15 mouse cellular contexts compared by ENCODE assay signal in the genomic region with DNA sequence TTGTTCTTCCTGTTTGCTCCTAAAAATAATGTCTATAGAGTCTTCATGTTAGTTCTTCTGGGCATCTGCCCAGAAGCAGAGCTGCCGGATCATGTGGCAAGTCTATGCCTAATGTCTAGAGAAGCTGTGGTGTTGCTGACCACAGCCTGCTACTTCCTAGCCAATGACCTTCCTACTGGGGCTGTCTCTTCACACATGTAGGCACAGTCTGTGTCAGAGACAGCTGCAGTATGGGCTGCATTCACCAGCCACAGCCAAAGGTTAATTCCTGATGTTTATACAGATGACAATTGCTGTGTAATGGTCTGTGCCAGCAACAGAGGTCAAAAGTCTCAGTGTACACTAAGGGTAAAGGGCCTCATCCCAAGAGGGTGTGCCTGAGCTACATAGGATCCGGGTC. TPM values are rescaled to one million over a fixed set of nuclear protein-coding genes. Genes with fewer than 3 reads are reported as not detected.
DNase-seq lines count a peak whose midpoint lies in the region; ATAC-seq lines count a peak whose summit lies in the region.
"Had no signal": no experiment of that assay in that cellular context is flagged by ENCODE, and none has a peak within 500 bp of the region (broad histone marks: within the 10 kb centered on the region; RNA-seq: fewer than 3 reads in every experiment).

No protein-coding gene starts in this region.

- no peak overlapping the region for H3K9ac ChIP-seq in heart, embryonic 12.5 days
- H3K9ac ChIP-seq in neural tube, embryonic 15.5 days (replicated peaks): no peak overlapping the region
- H3K9ac ChIP-seq in liver, embryonic 13.5 days: no peak overlapping the region
- H3K9ac ChIP-seq in forebrain, embryonic 11.5 days (ENCODE audit: low read length): no peak overlapping the region
- H3K9ac ChIP-seq: embryonic facial prominence, embryonic 15.5 days had no signal

- no peaks in the 10 kb centered on the region for H3K9me3 ChIP-seq in heart, embryonic 12.5 days (replicated peaks)
- no peaks in the 10 kb centered on the region for H3K9me3 ChIP-seq in neural tube, embryonic 15.5 days (replicated peaks)
- H3K9me3 ChIP-seq in liver, embryonic 13.5 days (replicated peaks): no peaks in the 10 kb centered on the region
- H3K9me3 ChIP-seq in forebrain, embryonic 11.5 days (ENCODE audit: control insufficient read depth, low read length): no peaks in the 10 kb centered on the region
- H3K9me3 ChIP-seq: embryonic facial prominence, embryonic 15.5 days; midbrain, embryonic 10.5 days had no signal

- WGBS in heart, embryonic 12.5 days: 76% methylated on average over 2 of the region's 2 CpGs
- 79% methylated on average over 2 of the region's 2 CpGs for WGBS in neural tube, embryonic 15.5 days
- 60% methylated on average over 2 of the region's 2 CpGs for WGBS in liver, embryonic 13.5 days (ENCODE audit: insufficient replicate concordance)
- WGBS in forebrain, embryonic 11.5 days: 88% methylated on average over 2 of the region's 2 CpGs

- H3K27ac ChIP-seq in heart, embryonic 12.5 days (ENCODE audit: poor library complexity, severe bottlenecking): no peak overlapping the region
- H3K27ac ChIP-seq in neural tube, embryonic 15.5 days (replicated peaks): no peak overlapping the region
- no peak overlapping the region for H3K27ac ChIP-seq in liver, embryonic 13.5 days
- no peak overlapping the region for H3K27ac ChIP-seq in forebrain, embryonic 11.5 days (ENCODE audit: low read depth, low read length)
- H3K27ac ChIP-seq: embryonic facial prominence, embryonic 15.5 days; midbrain, embryonic 10.5 days had no signal

- H3K4me3 ChIP-seq in heart, embryonic 12.5 days: no peak overlapping the region
- H3K4me3 ChIP-seq in neural tube, embryonic 15.5 days (replicated peaks): no peak overlapping the region
- no peak overlapping the region for H3K4me3 ChIP-seq in liver, embryonic 13.5 days (replicated peaks)
- no peak overlapping the region for H3K4me3 ChIP-seq in forebrain, embryonic 11.5 days (ENCODE audit: low read depth, low read length)
- H3K4me3 ChIP-seq: embryonic facial prominence, embryonic 15.5 days; midbrain, embryonic 10.5 days had no signal

- peaks cover 3% of the 10 kb centered on the region; the same call in 1 of the 2 replicates for H3K27me3 ChIP-seq in heart, embryonic 12.5 days (replicated peaks)
- peaks cover 9% of the 10 kb centered on the region for H3K27me3 ChIP-seq in neural tube, embryonic 15.5 days (replicated peaks)
- peaks cover 9% of the 10 kb centered on the region for H3K27me3 ChIP-seq in liver, embryonic 13.5 days
- no peaks in the 10 kb centered on the region; the same call in 1 of the 2 replicates for H3K27me3 ChIP-seq in forebrain, embryonic 11.5 days (ENCODE audit: control insufficient read depth, insufficient read depth, low read length)

- no peak overlapping the region for H3K4me2 ChIP-seq in heart, embryonic 12.5 days
- no peak overlapping the region for H3K4me2 ChIP-seq in neural tube, embryonic 15.5 days
- no peak overlapping the region for H3K4me2 ChIP-seq in liver, embryonic 13.5 days
- no peak overlapping the region for H3K4me2 ChIP-seq in forebrain, embryonic 11.5 days (ENCODE audit: low read depth, low read length, severe bottlenecking)
- H3K4me2 ChIP-seq: embryonic facial prominence, embryonic 15.5 days had no signal

- H3K36me3 ChIP-seq in heart, embryonic 12.5 days: no peaks in the 10 kb centered on the region
- H3K36me3 ChIP-seq in neural tube, embryonic 15.5 days: no peaks in the 10 kb centered on the region
- no peaks in the 10 kb centered on the region for H3K36me3 ChIP-seq in liver, embryonic 13.5 days
- H3K36me3 ChIP-seq in forebrain, embryonic 11.5 days (ENCODE audit: control insufficient read depth, insufficient read depth, low read length): no peaks in the 10 kb centered on the region
- H3K36me3 ChIP-seq: embryonic facial prominence, embryonic 15.5 days; midbrain, embryonic 10.5 days had no signal

- no peak for ATAC-seq in heart, embryonic 12.5 days (ENCODE audit: insufficient number of reproducible peaks, low FRiP score)
- ATAC-seq in neural tube, embryonic 15.5 days (ENCODE audit: low FRiP score): no peak
- peak; percentile 38 for ATAC-seq in liver, embryonic 13.5 days (ENCODE audit: low read depth)
- ATAC-seq in forebrain, embryonic 11.5 days (replicated peaks; ENCODE audit: low FRiP score): no peak
- ATAC-seq: forebrain, embryonic 14.5 days; lung, postnatal 0 days had no signal

- peak; percentile 10 for DNase-seq in heart, adult 11 months
- DNase-seq in neural tube, embryonic 10.5 days (ENCODE audit: extremely low spot score, low spot score): peak; percentile 13
- DNase-seq in liver, embryonic 13.5 days: no peak
- no peak for DNase-seq in right cerebral cortex, postnatal 25 days
- DNase-seq in forebrain, embryonic 11.5 days (ENCODE audit: low spot score): no peak
- DNase-seq in urinary bladder, postnatal 10 days (ENCODE audit: low spot score): no peak
- DNase-seq: cerebellum, adult 11 months; right cerebral cortex, postnatal 14 days; thymus, adult 2 months had no signal

- peaks cover 29% of the 10 kb centered on the region for H3K4me1 ChIP-seq in heart, embryonic 12.5 days (replicated peaks)
- no peaks in the 10 kb centered on the region for H3K4me1 ChIP-seq in neural tube, embryonic 15.5 days
- peaks cover 29% of the 10 kb centered on the region for H3K4me1 ChIP-seq in liver, embryonic 13.5 days (replicated peaks)
- H3K4me1 ChIP-seq in forebrain, embryonic 11.5 days (replicated peaks; ENCODE audit: control insufficient read depth, insufficient read depth, low read length): no peaks in the 10 kb centered on the region

RNA-seq across cellular contexts. Expression of a gene that starts 7.1 kb away (rescaled TPM):
- polyA plus RNA-seq in heart, embryonic 12.5 days (2016; fragmentation: Nextera tagmentation; extraction: Ambion mirVana): 2.3 and 2.7 TPM in 2 replicates
- polyA plus RNA-seq in neural tube, embryonic 15.5 days (2015; fragmentation: Nextera tagmentation; extraction: Ambion mirVana): 0.27 and 3.4 TPM in 2 replicates
- 2.3 and 2.7 TPM in 2 replicates for polyA plus RNA-seq in liver, embryonic 13.5 days (2015; fragmentation: Nextera tagmentation; extraction: Ambion mirVana)
- 1.6 and 1.7 TPM in 2 replicates for polyA plus RNA-seq in forebrain, embryonic 11.5 days (2014; fragmentation: Nextera tagmentation; extraction: Ambion mirVana)

Comparison
In these comparisons a context has a peak if more than half of its experiments do, and no peak if none do; other contexts are left out.
1. DNase-seq: peak in heart, adult 11 months (single experiment) and neural tube, embryonic 10.5 days (single experiment); none in liver, embryonic 13.5 days (single experiment), right cerebral cortex, postnatal 25 days (single experiment), forebrain, embryonic 11.5 days (single experiment) and urinary bladder, postnatal 10 days (single experiment).